Mouse (Mus musculus) stomach, postnatal 0 days (tissue): Measurements from ENCODE around the gene Chchd1. TPM values are rescaled to one million over a fixed set of nuclear protein-coding genes. Genes with fewer than 3 reads are reported as not detected.

Experiments
- ATAC-seq: fragments of 200-750 bp; cut with Nextera tagmentation; 2 replicates; pipeline ENCODE4 v1.8.0; 2017; ENCODE audit not compliant: low FRiP score, low TSS enrichment
- DNase-seq: peaks from one replicate; pipeline ENCODE4 v3.0.0-alpha.2; 2016; ENCODE audit warnings: low spot score
- H3K27ac ChIP-seq: fragments of 300-500 bp; sonication (generic); replicated peaks from 2 replicates; pipeline ENCODE4 v1.5.1; 2014; ENCODE audit warnings: mild to moderate bottlenecking, control low read depth
- H3K27me3 ChIP-seq: fragments of 300-500 bp; sonication (generic); 2 replicates; pipeline ENCODE4 v1.6.1; 2014; ENCODE audit warnings: low read length; ENCODE audit not compliant: control insufficient read depth, insufficient read depth
- H3K36me3 ChIP-seq: fragments of 300-500 bp; sonication (generic); 2 replicates; pipeline ENCODE4 v1.6.1; 2014; ENCODE audit warnings: low read length, mixed read lengths; ENCODE audit not compliant: control insufficient read depth, insufficient read depth
- H3K4me1 ChIP-seq: fragments of 300-500 bp; sonication (generic); replicated peaks from 2 replicates; pipeline ENCODE4 v1.6.1; 2014; ENCODE audit warnings: antibody characterized with exemption; ENCODE audit not compliant: control insufficient read depth, insufficient read depth
- H3K4me2 ChIP-seq: fragments of 300-500 bp; sonication (generic); replicated peaks from 2 replicates; pipeline ENCODE4 v1.6.1; 2014; ENCODE audit warnings: low read depth, mild to moderate bottlenecking, control low read depth, moderate library complexity
- H3K4me3 ChIP-seq: fragments of 300-500 bp; sonication (generic); 2 replicates; pipeline ENCODE4 v1.5.1; 2014; ENCODE audit warnings: low read depth, low read length, control low read depth
- H3K9ac ChIP-seq: fragments of 300-500 bp; sonication (generic); 2 replicates; pipeline ENCODE4 v1.6.1; 2014; ENCODE audit warnings: mild to moderate bottlenecking, low read length, control low read depth, mixed read lengths
- H3K9me3 ChIP-seq: fragments of 300-500 bp; sonication (generic); 2 replicates; pipeline ENCODE4 v1.6.1; 2016; ENCODE audit warnings: low read length; ENCODE audit not compliant: control insufficient read depth
- CTCF ChIP-seq: IDR thresholded peaks from 2 replicates; pipeline ENCODE4 v1.5.1; 2016; ENCODE audit warnings: antibody characterized with exemption, low read depth, mild to moderate bottlenecking, moderate library complexity
- EP300 ChIP-seq: optimal IDR thresholded peaks from 2 replicates; pipeline ENCODE3; 2016; ENCODE audit warnings: antibody characterized with exemption
- WGBS: fragments of 180-500 bp; shearing (Covaris S2); extraction: QIAGEN DNeasy Blood & Tissue Kit; methylation state at CpG from one replicate; pipeline ENCODE4 v1.1.7; 2014; 5-methylcytosine and 5-hydroxymethylcytosine counted together
- polyA plus RNA-seq: library from polyadenylated mRNA; unstranded; fragments of >200 nt; fragmentation: Nextera tagmentation; extraction: Ambion mirVana; gene quantifications from 2 replicates; pipeline ENCODE4 v1.2.1, GENCODE M21; 2015

Gene Chchd1
- polyA plus RNA-seq, 1 experiment from 2014 or later, result 159 TPM

DNA sequence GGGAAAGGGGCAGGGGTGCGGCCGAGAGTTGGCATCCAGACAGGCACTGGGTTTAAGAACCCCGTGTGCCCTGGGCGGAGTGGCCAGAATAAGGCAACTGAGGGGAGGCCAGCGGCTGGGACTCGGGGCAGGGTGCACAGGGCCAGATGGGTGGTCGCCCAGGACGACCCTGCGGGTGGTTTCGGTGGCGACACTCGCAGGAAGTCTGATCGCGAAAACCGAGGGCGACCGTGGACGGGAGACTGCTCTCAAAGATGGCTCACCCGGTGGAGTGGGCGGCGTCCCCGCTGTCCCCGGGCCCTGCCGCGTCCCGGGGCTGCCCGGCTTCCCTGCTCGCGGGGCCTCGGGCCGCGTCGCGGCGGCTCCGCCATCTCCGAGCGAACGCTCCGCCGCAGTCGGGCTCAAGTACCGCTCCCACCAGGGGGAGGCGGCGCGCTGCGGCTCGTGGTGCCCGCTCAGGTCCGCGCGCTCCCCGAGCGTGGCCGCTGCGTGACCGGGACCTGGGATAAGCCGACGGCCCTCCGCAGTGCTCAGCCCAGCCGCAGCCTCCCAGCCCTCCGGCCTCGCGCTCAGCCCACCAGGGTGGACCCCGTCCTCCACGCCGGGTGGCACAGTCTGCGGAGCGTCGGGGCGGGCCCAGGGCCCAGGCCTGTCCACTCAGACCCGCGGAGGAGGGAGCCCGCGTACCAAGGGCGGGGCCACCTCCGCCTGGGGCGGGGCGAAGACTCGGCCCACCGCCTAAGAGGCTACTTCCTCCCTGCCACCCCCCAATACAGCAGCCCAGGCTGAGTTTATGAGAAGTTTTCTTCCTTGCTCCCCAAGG is 31.4 kb downstream of the Chchd1 start, which contains the start of gene Ndst2:
TSS of gene Ndst2 (minus strand) at position 611 of the 823 bp plus-strand sequence.
- DNase-seq (peak; percentile 93), ATAC-seq (peak; percentile 97)
- Histone ChIP-seq H3K4me1 (peaks cover 3% of the 10 kb centered on the region; the same call in 1 of the 2 replicates), H3K9ac (peak within 1 kb of the TSS; percentile 96), H3K4me2 (peak within 1 kb of the TSS; percentile 96), H3K27ac (peak within 1 kb of the TSS; percentile 94), H3K36me3 (peaks cover 9% of the 10 kb centered on the region), H3K9me3 (no peaks in the 10 kb centered on the region), H3K4me3 (peak within 1 kb of the TSS; percentile 89), H3K27me3 (no peaks in the 10 kb centered on the region)
- under 1% methylated on average over 57 of the region's 81 CpGs for WGBS
- peak; percentile 36; the same call in 1 of the 2 replicates for TF ChIP-seq CTCF
- TF ChIP-seq EP300, result no peak

DNA sequence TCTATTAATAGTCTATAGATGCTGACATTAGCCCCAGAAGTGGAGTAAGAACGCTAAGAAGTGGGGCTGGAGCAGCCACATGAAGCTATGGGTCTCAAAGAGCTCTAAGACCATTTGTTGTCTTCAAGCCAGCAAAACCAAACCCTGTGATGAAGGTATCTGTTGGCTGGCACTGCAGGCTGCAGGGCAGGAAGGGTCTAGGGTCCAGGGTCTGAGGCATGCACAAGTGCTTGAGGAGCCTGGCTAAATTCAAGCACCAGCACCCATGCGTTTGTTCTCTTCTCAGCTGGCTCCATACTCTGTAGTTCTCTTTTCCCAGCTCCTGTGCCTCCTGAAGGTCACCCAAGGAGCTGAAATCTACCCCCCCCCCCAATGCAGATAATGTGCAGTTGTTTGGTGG is 32.2 kb downstream of the Chchd1 start:
- Histone ChIP-seq H3K9me3 (no peaks in the 10 kb centered on the region), H3K4me2 (no peak overlapping the region), H3K4me3 (no peak overlapping the region), H3K36me3 (peaks cover 5% of the 10 kb centered on the region), H3K27ac (peak overlapping the region; percentile 65), H3K27me3 (no peaks in the 10 kb centered on the region), H3K9ac (no peak overlapping the region; the same call in 1 of the 2 replicates), H3K4me1 (peaks cover 3% of the 10 kb centered on the region; the same call in 1 of the 2 replicates)
- ATAC-seq, result no peak
- no peak for DNase-seq
- no peak for TF ChIP-seq EP300
- TF ChIP-seq CTCF, result no peak
- WGBS, result 42% methylated on average over 2 of the region's 2 CpGs

DNA sequence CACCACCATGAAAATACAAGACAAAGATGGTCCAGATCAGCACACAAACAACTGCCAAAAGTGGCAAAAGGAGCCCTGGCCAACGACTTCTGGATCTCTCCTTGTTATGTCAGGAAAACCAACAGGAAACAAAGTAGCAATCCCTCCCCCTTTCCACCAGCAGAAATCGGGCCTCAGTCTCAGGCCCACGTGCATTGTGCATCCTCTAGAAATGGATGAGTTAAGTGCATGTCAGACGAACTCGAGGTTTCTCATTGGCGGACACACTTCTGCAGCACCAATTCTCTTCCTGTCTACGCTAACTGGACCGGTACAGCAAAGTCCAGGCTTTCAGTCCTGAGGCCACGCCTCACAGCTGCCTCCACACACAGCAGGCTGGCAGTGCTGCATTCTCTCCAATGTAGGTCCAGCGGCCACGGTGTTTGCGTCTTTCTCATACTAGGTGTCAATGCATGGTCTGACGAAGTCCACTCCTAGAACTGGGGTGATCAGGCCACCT is 33.1 kb downstream of the Chchd1 start:
- H3K9ac ChIP-seq, result peak overlapping the region; percentile 2; the same call in 1 of the 2 replicates
- DNase-seq, result no peak
- no peaks in the 10 kb centered on the region for H3K9me3 ChIP-seq
- WGBS, result 72% methylated on average over 13 of the region's 13 CpGs
- no peak overlapping the region for H3K4me2 ChIP-seq
- H3K4me3 ChIP-seq, result no peak overlapping the region
- H3K27ac ChIP-seq, result 0 out of 2 replicates have a peak overlapping the region, but pooled peaks have one; percentile 65
- peaks cover 3% of the 10 kb centered on the region; the same call in 1 of the 2 replicates for H3K4me1 ChIP-seq
- no peak for ATAC-seq
- no peaks in the 10 kb centered on the region for H3K27me3 ChIP-seq
- peaks cover 6% of the 10 kb centered on the region; the same call in 1 of the 2 replicates for H3K36me3 ChIP-seq
- TF ChIP-seq EP300 (no peak), CTCF (no peak)

DNA sequence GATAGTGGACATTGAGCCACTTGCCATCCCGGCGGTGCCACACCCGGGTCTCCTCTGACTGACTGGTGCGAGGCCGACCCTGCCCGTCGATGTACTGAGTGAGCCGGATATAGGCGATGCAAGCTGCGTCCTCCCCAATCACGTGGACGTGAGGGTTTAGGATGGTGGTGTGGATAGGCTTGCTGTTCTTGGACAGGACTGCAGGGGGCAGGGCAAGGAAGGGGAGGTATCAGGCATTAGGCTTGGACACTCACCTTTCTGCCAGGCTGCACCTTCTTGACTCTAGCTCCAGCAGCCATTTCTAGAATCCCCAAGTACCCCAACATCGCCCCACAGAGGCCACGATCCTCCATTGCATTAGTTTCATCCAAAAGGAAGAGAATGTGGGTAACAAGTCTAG is 34.5 kb downstream of the Chchd1 start:
- DNase-seq, result peak; percentile 89
- Histone ChIP-seq H3K9me3 (no peaks in the 10 kb centered on the region), H3K27me3 (no peaks in the 10 kb centered on the region), H3K4me2 (no peak overlapping the region), H3K9ac (no peak overlapping the region), H3K27ac (no peak overlapping the region), H3K4me1 (peaks cover 3% of the 10 kb centered on the region; the same call in 1 of the 2 replicates), H3K4me3 (no peak overlapping the region), H3K36me3 (peaks cover 6% of the 10 kb centered on the region; the same call in 1 of the 2 replicates)
- 27% methylated on average over 14 of the region's 14 CpGs for WGBS
- TF ChIP-seq CTCF (peak; percentile 82), EP300 (no peak)
- ATAC-seq, result peak; percentile 71

DNA sequence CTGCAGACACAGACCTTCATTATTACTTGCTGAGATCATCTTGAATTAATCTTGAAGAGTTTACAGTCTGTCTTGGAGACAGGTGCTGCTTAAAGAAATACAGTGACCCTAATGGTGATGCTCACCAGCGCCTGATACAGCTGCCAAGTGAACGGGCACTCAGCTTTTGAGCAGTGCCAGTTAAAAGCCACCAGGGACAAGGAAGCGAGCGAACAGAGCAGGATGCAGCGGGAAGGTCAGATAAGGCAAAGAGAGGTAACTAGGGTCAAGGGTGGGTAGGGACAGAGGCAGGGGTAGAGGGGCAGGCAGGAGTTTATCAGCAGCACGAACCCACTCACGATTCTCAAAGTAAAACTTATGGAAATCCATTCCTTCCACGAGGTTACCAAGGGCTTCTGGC is 35.7 kb downstream of the Chchd1 start:
- DNase-seq, result no peak
- peak overlapping the region; percentile 20; the same call in 1 of the 2 replicates for H3K27ac ChIP-seq
- H3K4me2 ChIP-seq, result no peak overlapping the region
- TF ChIP-seq CTCF, result no peak
- TF ChIP-seq EP300, result no peak
- H3K27me3 ChIP-seq, result no peaks in the 10 kb centered on the region
- no peak overlapping the region for H3K4me3 ChIP-seq
- no peak overlapping the region for H3K9ac ChIP-seq
- WGBS, result 79% methylated on average over 8 of the region's 8 CpGs
- H3K4me1 ChIP-seq, result peaks cover 3% of the 10 kb centered on the region; the same call in 1 of the 2 replicates
- no peak for ATAC-seq
- H3K36me3 ChIP-seq, result peaks cover 6% of the 10 kb centered on the region; the same call in 1 of the 2 replicates
- no peaks in the 10 kb centered on the region for H3K9me3 ChIP-seq
